Mouse (Mus musculus): ENCODE measurements around the gene Gm21721. TPM values are rescaled to one million over a fixed set of nuclear protein-coding genes. Genes with fewer than 3 reads are reported as not detected.
"Not testable (repeated sequence)": the region's sequence is repeated elsewhere in the genome, so short reads cannot be mapped to it uniquely, and the experiment has no call there.

Gene Gm21721
- not detected in 2 replicates for polyA plus RNA-seq (2014; fragmentation: Nextera tagmentation; extraction: Ambion mirVana)

DNA sequence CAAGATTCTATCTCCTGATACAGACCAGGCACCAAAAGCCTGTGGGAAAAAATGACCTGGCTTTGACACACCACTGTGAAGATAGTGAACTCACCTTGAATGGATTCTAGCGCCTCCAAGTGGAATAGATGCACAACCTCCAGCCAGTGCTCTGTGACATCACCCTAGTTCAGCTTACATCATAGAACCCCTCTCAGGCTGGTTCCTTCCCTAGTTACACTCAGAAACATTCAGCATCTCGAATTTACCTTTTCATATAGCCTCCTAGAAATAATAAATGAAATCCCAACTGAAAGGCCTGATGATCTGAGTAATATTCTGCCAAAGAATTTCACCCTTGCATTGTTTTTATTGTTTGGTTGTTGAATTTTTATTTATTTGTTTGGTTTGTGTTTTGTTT is at the start of gene Gm21721:
Gene Gm21721 (minus strand): TSS at position 101 of the 400 bp plus-strand sequence.
- H3K9ac ChIP-seq (ENCODE audit: low read depth, low read length); H3K27ac ChIP-seq (replicated peaks; ENCODE audit: low read depth, low read length); H3K4me3 ChIP-seq (ENCODE audit: low read depth, low read length); H3K9me3 ChIP-seq (ENCODE audit: control insufficient read depth, low read length); ATAC-seq (ENCODE audit: low read depth); H3K4me2 ChIP-seq (ENCODE audit: low read depth, low read length); H3K4me1 ChIP-seq (ENCODE audit: control insufficient read depth, insufficient read depth, low read length); H3K36me3 ChIP-seq (ENCODE audit: control insufficient read depth, insufficient read depth, low read length); DNase-seq (ENCODE audit: low spot score); H3K27me3 ChIP-seq (replicated peaks; ENCODE audit: control insufficient read depth, insufficient read depth, low read length): not testable (repeated sequence)
- WGBS, result no CpG with 5 or more reads among the region's 2 CpGs

Other genes starting within 250 kb of the Gm21721 start
- not detected in 2 replicates for gene Gm21292, start 68.3 kb downstream of the Gm21721 start, polyA plus RNA-seq (2014; fragmentation: Nextera tagmentation; extraction: Ambion mirVana)
- not detected in 2 replicates for gene Gm21812, start 145.0 kb upstream of the Gm21721 start, polyA plus RNA-seq (2014; fragmentation: Nextera tagmentation; extraction: Ambion mirVana)
- gene Gm21874, start 214.0 kb upstream of the Gm21721 start, polyA plus RNA-seq (2014; fragmentation: Nextera tagmentation; extraction: Ambion mirVana), result not detected in 2 replicates

All from embryonic facial prominence, embryonic 14.5 days (tissue).